Comparison of ENCODE assay signal across 12 mouse cellular contexts in genomic region chr4:35884946-35885460, GRCm38 (mm10).
DNase-seq lines count a peak whose midpoint lies in the region; ATAC-seq lines count a peak whose summit lies in the region.
"Had no signal": no experiment of that assay in that cellular context is flagged by ENCODE, and none has a peak within 500 bp of the region (broad histone marks: within the 10 kb centered on the region; RNA-seq: fewer than 3 reads in every experiment).

No protein-coding gene starts in this region.

- DNase-seq in hindbrain, embryonic 11.5 days (ENCODE audit: low spot score), result peak; percentile 61
- DNase-seq in midbrain, embryonic 14.5 days, result peak; percentile 40
- peak; percentile 65 for DNase-seq in embryo, embryonic 10.5 days (ENCODE audit: low spot score)
- DNase-seq in retina, postnatal 1 day, result peak; percentile 21
- DNase-seq: heart, adult 11 months had no signal

- WGBS in hindbrain, embryonic 11.5 days, result 59% methylated on average over 3 of the region's 3 CpGs
- 58% methylated on average over 3 of the region's 3 CpGs for WGBS in hindbrain, embryonic 13.5 days
- 61% methylated on average over 3 of the region's 3 CpGs for WGBS in midbrain, embryonic 14.5 days
- 53% methylated on average over 3 of the region's 3 CpGs for WGBS in midbrain, embryonic 16.5 days

- no peaks in the 10 kb centered on the region for H3K27me3 ChIP-seq in hindbrain, embryonic 11.5 days (ENCODE audit: control insufficient read depth, insufficient read depth, low read length)
- no peaks in the 10 kb centered on the region for H3K27me3 ChIP-seq in hindbrain, embryonic 13.5 days
- no peaks in the 10 kb centered on the region for H3K27me3 ChIP-seq in midbrain, embryonic 14.5 days (ENCODE audit: control insufficient read depth, insufficient read depth, low read length)
- no peaks in the 10 kb centered on the region for H3K27me3 ChIP-seq in midbrain, embryonic 16.5 days (ENCODE audit: control insufficient read depth, insufficient read depth, low read depth, low read length)
- H3K27me3 ChIP-seq: intestine, embryonic 15.5 days; megakaryocyte, embryonic 14.5 days had no signal

- no peaks in the 10 kb centered on the region for H3K36me3 ChIP-seq in hindbrain, embryonic 11.5 days (ENCODE audit: control insufficient read depth, insufficient read depth, low read length)
- no peaks in the 10 kb centered on the region for H3K36me3 ChIP-seq in hindbrain, embryonic 13.5 days
- no peaks in the 10 kb centered on the region for H3K36me3 ChIP-seq in midbrain, embryonic 14.5 days (ENCODE audit: control insufficient read depth, insufficient read depth, low read length)
- no peaks in the 10 kb centered on the region for H3K36me3 ChIP-seq in midbrain, embryonic 16.5 days (ENCODE audit: control insufficient read depth, insufficient read depth, low read length)
- H3K36me3 ChIP-seq: intestine, embryonic 15.5 days had no signal

- ATAC-seq in hindbrain, embryonic 11.5 days (ENCODE audit: low FRiP score), result no peak
- no peak for ATAC-seq in hindbrain, embryonic 13.5 days (ENCODE audit: low FRiP score)
- ATAC-seq in midbrain, embryonic 14.5 days (ENCODE audit: low FRiP score, low TSS enrichment), result no peak
- ATAC-seq in midbrain, embryonic 16.5 days, result no peak
- no peak for ATAC-seq in CD4-positive, CD25-positive, alpha-beta regulatory T cell, adult 4 months
- no peak for ATAC-seq in megakaryocyte-erythroid progenitor cell, adult 5-6 weeks (replicated peaks; ENCODE audit: low FRiP score, low TSS enrichment, poor library complexity, severe bottlenecking)
- ATAC-seq: intestine, embryonic 15.5 days had no signal

- no peaks in the 10 kb centered on the region for H3K4me1 ChIP-seq in hindbrain, embryonic 11.5 days (replicated peaks; ENCODE audit: control insufficient read depth, insufficient read depth, low read length)
- peaks cover 5% of the 10 kb centered on the region; the same call in 1 of the 2 replicates for H3K4me1 ChIP-seq in hindbrain, embryonic 13.5 days (replicated peaks)
- peaks cover 14% of the 10 kb centered on the region for H3K4me1 ChIP-seq in midbrain, embryonic 14.5 days (ENCODE audit: control insufficient read depth, insufficient read depth, low read length)
- H3K4me1 ChIP-seq in midbrain, embryonic 16.5 days (ENCODE audit: control insufficient read depth, insufficient read depth, low read length), result peaks cover 11% of the 10 kb centered on the region
- H3K4me1 ChIP-seq: intestine, embryonic 15.5 days; megakaryocyte, embryonic 14.5 days had no signal

- H3K4me3 ChIP-seq in hindbrain, embryonic 11.5 days (ENCODE audit: low read depth, low read length), result no peak overlapping the region
- no peak overlapping the region for H3K4me3 ChIP-seq in hindbrain, embryonic 13.5 days
- H3K4me3 ChIP-seq in midbrain, embryonic 14.5 days (replicated peaks; ENCODE audit: low read depth, low read length), result no peak overlapping the region
- no peak overlapping the region for H3K4me3 ChIP-seq in midbrain, embryonic 16.5 days (ENCODE audit: low read depth, low read length)
- H3K4me3 ChIP-seq: erythroblast, embryonic 14.5 days; intestine, embryonic 15.5 days; megakaryocyte, embryonic 14.5 days had no signal

- no peak overlapping the region for H3K4me2 ChIP-seq in hindbrain, embryonic 11.5 days (replicated peaks; ENCODE audit: low read depth, low read length)
- no peak overlapping the region for H3K4me2 ChIP-seq in hindbrain, embryonic 13.5 days
- no peak overlapping the region for H3K4me2 ChIP-seq in midbrain, embryonic 14.5 days (ENCODE audit: low read length)
- H3K4me2 ChIP-seq in midbrain, embryonic 16.5 days (ENCODE audit: low read length), result no peak overlapping the region
- H3K4me2 ChIP-seq: intestine, embryonic 15.5 days had no signal

- no peaks in the 10 kb centered on the region for H3K9me3 ChIP-seq in hindbrain, embryonic 11.5 days (ENCODE audit: control insufficient read depth, low read length)
- no peaks in the 10 kb centered on the region for H3K9me3 ChIP-seq in hindbrain, embryonic 13.5 days
- no peaks in the 10 kb centered on the region for H3K9me3 ChIP-seq in midbrain, embryonic 14.5 days (ENCODE audit: control insufficient read depth, low read length)
- H3K9me3 ChIP-seq in midbrain, embryonic 16.5 days (replicated peaks; ENCODE audit: control insufficient read depth, low read length, poor library complexity, severe bottlenecking), result no peaks in the 10 kb centered on the region
- H3K9me3 ChIP-seq: intestine, embryonic 15.5 days had no signal

- no peak overlapping the region for H3K27ac ChIP-seq in hindbrain, embryonic 11.5 days (ENCODE audit: low read depth, low read length)
- no peak overlapping the region for H3K27ac ChIP-seq in hindbrain, embryonic 13.5 days
- H3K27ac ChIP-seq in midbrain, embryonic 14.5 days (replicated peaks; ENCODE audit: low read depth, low read length), result no peak overlapping the region
- H3K27ac ChIP-seq in midbrain, embryonic 16.5 days (ENCODE audit: low read length), result no peak overlapping the region
- H3K27ac ChIP-seq: intestine, embryonic 15.5 days had no signal

- no peak overlapping the region for H3K9ac ChIP-seq in hindbrain, embryonic 11.5 days (ENCODE audit: low read depth, low read length)
- H3K9ac ChIP-seq in hindbrain, embryonic 13.5 days, result no peak overlapping the region
- no peak overlapping the region for H3K9ac ChIP-seq in midbrain, embryonic 14.5 days (replicated peaks; ENCODE audit: low read length)
- H3K9ac ChIP-seq in midbrain, embryonic 16.5 days (ENCODE audit: low read depth, low read length), result no peak overlapping the region
- H3K9ac ChIP-seq: intestine, embryonic 15.5 days had no signal
